Mouse (Mus musculus): ENCODE data around the gene Fam117a.
"Not testable (repeated sequence)": the region's sequence is repeated elsewhere in the genome, so short reads cannot be mapped to it uniquely, and the experiment has no call there.

The Fam117a gene

DNA sequence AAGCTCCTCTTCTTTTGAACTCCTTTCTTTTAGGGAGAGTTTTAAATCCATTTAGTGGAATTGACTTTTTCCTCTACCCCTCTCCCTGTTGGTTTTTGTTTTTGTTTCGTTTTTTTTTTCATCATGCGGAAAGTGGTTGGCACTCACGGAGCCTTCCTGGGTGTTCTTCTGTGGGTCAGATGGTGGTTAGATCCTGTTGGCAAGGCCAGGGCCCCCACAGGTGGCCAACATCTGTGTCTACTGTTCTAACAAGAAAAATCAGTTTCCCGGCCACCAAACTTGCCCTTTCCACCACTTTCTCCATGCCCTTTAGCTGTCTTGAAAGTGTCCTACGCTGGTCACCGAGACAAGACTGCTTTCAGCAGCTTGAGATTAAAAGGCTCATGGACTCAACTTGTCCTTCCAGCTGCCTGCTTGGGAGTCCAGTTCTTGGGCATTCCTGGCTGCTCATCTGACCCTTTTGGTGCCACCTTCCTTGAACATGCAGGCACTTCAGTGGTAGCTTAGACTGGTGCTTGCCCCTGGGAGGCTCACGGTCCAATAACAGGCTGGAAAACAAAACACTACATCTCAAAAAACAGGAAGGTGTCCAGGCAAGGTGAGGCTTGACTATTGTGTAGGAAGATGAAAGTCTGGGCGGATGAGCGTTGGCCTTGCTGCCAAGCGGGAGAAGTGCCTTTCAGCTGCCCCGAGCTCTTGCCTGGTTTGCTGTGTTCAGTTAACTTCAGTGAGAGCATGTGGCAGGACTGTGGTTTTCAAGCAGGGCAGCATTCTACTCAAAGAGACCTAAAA is 56.1 kb downstream of the Fam117a start:
- no peak for DNase-seq (ENCODE audit: low read depth, low spot score)

DNA sequence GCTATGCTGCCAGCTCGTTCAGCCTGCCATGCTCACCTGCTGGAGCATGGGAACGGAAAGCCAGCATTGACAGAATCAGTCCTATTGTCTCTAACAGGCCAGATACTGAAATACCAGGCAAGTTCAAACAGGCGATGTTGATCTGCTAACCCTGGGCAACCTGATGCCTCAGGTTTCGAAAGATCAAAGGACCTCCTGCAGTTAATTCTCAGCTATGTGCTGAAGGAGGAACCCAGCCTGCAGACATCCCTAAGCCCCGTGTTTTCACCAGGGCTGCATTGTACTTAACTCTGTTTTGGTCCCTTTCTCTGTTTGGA is 56.6 kb downstream of the Fam117a start:
- no peak for DNase-seq (ENCODE audit: low read depth, low spot score)

DNA sequence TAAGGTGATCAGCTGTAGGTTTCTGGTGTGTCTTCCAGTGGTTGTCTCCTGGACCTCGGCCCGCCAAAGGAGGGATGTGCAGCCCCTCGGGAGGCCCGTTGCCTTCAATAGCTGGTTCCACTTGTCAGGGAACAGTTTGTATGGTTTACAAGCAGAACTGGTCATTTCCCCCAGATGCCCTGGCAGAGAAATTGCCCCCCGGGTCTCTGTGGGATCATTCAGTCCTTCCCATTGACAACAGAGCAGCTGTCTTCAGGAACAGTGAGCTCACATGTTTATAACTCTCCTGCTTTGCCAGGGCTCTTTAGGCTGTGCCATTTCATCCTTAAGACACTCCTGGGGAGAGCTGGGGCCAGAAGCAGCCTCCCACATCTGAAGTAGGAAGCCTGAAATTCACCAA is 57.3 kb downstream of the Fam117a start:
- DNase-seq (ENCODE audit: low read depth, low spot score), result no peak

DNA sequence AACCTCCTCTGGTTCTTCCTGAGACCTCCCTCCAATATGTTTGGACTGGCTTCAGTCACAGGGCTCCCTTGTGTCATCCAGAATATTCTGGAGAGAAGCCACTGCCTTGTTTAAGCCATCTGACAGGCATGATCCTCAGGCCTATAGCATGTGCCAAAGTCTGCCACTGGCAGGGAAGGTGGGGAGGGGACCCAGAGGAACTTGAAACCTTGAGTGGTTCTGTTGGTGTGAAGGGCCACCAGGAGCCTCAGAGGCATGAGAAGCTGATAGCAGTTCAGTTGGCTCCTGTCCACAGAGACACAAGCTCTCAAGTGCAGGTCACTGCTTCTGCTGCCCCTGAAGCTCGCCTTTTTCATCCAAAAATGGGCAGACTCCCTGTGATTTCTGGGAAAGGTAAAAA is 59.7 kb downstream of the Fam117a start:
- no peak for DNase-seq (ENCODE audit: low read depth, low spot score)

DNA sequence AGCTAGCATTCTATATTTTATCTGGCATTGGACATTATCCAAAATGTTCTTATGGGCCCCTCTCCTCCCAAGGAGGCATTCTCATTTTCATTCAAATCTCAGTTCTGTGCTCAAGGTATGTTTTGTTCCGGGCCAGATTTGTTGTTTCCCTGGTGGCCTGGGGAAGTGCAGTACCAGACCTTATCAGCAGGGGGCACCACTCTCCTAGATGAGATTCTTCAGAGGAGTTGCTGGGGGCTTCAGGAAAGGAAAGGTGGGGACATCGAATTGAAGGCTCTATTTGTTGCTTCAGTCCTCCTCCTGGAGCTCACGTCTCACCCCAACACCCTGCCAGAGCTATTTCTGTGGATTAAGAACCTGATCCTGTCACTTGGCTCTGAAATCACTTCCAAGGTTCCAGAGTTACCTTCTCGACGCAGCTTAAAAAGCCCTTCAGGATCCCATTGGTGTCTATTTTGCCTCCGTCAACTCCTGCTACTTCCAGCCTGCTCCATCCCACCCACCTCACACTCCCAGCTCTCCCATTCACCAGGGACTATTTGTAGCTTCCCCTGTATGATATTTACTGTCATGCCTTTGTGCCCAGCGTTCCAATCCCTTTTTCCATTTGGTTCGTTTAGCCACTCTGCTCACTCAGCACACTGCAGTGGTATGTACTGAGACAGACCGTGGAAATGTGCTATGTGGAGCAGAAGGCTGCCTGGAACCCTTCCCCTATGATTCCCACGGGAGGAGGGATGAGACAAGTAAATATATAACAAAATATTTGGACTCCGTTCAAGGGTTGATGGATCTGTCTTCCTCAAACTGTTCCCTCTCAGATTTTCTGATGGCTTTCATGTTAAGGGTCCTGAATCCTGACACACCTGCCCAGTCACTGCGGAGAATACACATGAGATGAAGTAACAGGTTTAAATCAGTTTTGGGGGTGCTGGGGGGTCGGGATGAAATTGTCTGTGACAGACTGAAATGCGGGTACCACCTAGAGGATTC is 61.3 kb downstream of the Fam117a start:
- peak; percentile 51 for DNase-seq (ENCODE audit: low read depth, low spot score)

DNA sequence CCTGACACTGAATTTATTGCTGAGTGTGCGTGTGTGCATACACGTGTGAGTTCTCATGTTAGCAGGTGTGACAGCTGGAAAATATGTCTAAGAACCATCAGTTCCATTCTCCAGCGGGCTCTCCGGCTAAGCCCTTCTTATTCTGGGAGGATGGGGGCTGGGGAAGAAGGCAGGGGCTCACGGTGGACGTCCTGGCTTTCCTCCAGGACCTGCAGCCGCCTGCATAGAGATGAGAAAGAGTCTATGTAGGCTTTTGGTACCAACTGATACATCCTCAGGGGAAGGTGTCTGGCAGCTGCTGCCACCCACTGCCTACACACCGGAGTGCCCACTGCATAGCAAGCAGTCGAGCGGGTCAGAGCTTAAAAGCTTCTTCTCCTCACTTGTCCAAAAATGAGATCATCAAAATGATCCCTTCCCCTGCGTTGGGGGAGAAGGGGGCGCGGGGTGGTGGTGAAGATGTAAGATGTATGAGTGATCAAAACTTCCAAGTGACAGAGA is 62.8 kb downstream of the Fam117a start:
- no peak for DNase-seq (ENCODE audit: low read depth, low spot score)

DNA sequence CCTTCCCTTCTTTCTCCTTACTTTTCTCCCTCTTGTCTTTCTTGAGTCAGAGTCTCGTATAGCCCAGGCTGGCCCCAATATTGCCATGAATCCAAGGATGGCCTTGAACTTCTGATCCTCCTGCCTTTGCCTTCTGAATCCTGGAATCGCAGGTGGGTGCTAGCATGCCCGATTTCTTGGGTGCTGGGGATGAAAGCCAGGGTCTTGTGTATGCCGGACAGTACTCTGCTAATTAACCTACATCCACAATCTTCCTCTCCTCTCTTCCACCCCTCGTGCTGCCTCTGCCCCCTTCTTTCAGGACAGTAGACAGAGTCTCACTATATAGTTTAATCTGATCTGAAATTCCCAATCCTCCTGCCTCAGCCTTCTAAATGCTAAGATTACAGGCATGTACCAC is 64.8 kb downstream of the Fam117a start:
- DNase-seq (ENCODE audit: low read depth, low spot score), result no peak

DNA sequence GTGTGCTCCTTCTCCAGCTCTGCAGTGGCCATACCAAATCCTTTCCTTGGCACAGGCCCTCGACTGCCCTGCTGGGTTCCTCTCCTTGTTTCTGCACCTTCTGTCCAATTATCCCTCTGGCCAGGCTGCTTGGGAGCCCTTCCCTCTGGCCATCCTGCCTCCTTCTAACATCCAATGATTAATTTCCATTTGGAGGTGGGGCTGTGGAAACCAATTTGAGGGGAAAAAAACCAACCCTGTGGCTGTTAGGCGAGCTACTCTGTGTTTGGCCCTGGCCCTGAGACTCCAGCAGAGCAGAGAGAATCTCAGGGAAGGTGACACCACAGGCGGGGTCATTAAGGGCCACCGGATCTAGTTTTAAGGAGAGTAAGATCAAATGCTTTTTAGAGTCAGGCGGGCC is 65.4 kb downstream of the Fam117a start:
- DNase-seq (ENCODE audit: low read depth, low spot score), result no peak

DNA sequence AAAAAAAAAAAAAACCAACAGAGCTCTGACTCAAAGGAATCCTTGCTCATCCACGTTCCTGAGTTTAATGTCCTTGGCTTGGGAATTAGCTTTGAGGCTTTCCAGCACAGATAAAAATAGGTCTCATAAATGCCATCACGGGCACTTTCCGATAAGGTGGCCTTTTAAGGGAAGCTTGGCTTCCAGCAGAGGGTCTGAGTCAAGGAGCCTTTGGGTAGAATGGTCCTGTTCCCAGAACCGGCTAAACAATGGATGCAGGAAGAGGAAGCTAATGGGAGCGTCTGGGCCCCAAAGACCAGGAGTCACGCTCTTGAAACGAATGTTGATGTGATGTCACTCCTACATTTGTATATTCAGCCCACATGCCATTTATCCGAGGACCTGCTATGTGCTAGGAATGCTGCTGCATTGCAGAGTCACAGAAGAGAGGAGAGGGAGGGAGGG is 65.9 kb downstream of the Fam117a start:
- no peak for DNase-seq (ENCODE audit: low read depth, low spot score)

DNA sequence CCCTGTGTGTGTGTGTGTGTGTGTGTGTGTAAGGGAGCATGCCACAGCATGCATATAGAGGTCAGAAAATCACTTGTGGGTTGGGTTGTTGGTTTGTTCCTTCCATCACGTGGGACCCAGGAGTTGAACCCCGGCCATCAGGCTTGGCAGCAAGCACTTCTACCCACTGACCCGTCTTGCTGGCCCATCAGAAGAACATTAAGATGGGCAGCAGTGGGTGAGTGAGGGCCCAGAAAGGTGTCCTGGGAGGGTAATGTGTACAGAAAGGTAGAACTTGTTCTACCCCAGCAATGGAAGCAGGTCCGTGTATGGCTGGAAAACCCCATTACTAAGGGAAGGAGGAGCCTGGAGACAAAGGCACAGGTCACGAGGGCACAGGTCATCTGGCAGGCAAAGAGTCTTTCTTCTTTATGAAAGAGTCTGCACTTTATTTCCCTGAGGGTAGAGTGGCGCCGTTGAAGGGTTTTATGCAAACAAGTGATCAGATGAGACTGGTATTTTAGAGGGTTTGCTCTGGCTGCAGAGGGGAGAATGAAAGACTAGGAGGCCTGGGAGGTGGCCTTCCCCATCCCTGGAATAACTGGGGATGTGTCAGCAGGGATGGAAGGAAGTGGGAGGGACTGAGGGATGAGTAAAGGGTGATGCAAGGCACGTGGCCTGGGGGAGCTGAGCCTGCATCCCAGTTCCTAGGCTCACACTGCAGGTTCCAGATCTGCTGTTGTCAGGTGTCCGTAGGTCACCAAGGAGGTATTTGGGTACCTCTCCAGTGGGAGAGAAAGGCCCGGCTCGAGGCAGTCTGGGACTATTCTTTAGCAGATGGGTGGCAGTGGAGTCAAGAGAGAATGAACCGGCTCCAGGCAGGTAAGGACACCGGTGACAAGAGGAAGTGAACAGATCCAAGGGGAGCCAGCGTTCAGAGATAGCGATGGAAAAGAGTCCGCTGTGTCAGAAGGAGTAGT is 66.8 kb downstream of the Fam117a start:
- no peak for DNase-seq (ENCODE audit: low read depth, low spot score)

DNA sequence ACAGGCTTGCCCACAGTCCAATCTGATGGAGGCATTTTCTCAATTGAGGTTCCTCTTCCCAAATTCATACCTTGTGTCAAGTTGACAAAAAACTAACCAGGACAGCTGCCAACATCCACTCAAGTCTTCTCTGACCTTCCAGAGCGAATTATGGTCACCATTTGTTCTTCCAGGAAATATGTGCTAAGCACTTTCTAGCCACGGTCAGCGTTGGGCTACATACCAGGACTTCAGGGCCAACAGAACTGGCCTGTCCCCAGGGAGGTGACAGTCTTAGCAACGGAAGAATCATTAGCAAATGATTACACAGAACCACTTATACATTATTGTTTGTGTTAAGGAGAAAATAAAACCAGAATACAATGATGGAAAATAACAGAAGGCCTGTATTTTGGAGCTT is 69.0 kb downstream of the Fam117a start:
- DNase-seq (ENCODE audit: low read depth, low spot score), result no peak

DNA sequence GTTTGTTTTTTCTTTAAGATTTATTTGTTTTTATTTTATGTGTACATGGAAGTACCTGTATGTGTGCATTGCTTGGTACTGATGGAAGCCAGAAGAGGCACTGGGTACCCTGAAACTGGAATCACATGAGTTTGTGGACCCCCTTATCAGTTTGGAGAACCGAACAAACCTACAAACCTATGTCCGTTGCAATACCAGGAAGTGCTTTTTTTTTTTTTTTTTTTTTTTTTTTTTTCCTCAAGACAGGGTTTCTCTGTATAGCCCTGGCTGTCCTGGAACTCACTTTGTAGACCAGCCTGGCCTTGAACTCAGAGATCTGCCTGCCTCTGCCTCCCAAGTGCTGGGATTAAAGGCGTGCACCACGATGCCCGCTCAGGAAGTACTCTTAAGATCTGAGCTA is 69.6 kb downstream of the Fam117a start:
- DNase-seq (ENCODE audit: low read depth, low spot score), result not testable (repeated sequence)

DNA sequence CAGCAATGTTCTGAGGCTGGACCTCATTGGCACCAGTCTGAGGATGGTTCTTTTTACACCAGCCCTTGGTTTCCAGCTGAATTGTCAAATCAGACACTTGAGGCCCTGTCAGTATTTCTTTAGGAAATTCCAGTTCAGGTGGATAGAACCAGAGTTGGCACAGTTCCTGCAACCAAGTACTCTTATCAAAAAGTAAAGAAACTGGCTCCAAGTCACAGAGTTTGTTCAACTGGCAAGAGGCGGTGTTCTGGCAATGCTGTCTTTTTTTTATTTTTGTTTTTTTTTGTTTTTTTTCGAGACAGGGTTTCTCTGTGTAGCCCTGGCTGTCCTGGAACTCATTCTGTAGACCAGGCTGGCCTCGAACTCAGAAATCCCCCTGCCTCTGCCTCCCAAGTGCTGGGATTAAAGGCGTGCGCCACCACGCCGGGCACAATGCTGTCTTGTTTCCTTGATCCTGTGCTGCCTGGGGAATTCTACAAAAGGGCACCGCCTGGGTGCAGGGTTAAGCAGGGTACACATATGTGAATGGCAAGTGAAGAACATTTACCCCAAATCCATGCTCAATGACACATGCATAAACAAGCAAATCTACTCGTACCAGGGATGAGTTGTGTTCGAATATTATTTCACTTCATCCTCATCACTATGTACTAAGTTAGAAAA is 72.8 kb downstream of the Fam117a start:
- no peak for DNase-seq (ENCODE audit: low read depth, low spot score)

DNA sequence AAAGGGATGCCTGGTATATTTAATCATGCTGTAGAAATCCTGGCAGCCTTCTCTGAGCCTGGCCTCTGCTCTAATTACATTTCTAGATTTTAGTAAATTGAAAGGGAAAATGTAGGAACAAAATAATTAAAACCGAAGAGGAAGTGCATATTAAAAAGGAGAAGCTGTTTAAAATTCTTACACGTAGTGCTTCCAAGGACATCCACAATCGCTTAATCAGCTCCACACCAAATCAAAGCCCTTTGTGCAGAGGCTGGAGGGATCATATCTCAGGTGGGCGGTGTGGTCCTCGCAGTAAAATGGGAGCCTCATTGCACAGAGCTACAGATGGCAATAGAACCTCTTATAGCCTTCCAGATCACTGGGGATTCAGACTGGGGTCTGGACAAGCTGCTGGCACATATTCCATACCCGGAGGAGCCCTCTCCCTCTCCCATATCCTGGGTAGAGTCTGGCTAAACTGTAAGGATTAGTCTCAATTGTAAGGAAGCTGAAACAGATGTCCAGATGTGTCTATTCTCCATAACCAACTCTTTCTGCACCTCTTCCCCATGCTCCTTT is 74.7 kb downstream of the Fam117a start:
- no peak for DNase-seq (ENCODE audit: low read depth, low spot score)

DNA sequence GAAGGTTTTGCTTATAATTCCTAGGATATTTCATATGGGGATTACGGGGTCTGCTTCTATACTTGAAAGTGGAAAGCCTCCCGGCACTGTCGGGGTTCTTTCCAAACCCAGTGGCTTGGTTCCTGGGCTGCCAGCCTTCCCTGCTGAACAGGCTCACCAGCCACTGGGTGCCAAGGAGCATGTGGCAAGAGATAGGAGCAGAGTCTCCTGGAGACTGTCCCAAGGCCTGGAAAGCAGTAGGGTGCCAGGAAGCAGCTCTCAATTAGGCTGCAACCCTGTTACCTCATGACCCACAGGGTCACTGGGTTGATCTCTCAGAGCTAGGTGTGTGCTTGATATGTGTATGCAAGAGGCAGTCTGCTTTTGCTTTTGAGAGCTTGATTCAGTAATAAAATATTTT is 75.8 kb downstream of the Fam117a start:
- no peak for DNase-seq (ENCODE audit: low read depth, low spot score)

DNA sequence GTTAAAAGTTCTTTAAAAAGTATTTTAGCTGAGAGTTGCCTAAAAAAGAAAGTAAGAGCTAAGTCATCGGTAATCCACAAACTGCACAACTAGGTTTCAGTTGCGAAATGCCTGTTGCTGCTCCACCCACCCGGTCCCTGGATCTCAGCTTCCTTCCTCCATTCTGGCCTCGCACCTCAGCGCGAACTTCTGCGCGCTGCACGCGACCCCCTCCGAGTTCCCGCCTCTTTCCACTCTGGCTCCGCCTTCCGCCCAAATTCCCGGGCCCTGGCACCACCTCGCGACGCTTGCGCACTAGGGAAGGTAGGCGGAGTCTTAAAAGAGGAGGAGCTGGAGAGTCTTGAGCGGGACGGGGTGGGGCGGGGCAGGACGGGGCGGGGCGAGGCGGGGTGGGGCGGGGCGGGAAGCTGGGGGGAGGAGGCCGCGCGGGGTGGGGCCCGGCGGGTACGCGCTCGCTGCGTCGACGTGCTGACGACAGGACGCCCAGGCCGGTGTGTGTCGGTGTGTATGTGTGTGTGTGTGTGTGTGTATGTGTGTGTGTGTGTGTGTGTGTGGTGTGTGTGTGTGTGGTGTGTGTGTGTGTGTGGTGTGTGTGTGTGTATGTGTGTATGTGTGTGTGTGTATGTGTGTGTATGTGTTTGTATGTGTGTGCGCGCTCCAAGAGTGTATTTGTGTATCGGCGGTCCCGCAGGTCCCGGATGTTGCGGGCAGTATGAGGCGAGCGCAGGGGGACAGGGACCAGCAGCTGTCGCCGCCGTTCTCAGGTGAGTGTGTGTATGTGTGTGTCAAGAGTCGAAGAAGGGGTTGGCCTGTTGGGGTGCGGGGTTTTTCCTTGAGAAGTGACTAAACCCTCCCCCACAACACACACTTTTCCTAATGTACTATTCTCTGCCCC is 77.1 kb downstream of the Fam117a start, which contains the start of gene Spop:
Spop (plus strand) TSS at position 440 of the 895 bp plus-strand sequence.
- peak; percentile 92 for DNase-seq (ENCODE audit: low read depth, low spot score)

DNA sequence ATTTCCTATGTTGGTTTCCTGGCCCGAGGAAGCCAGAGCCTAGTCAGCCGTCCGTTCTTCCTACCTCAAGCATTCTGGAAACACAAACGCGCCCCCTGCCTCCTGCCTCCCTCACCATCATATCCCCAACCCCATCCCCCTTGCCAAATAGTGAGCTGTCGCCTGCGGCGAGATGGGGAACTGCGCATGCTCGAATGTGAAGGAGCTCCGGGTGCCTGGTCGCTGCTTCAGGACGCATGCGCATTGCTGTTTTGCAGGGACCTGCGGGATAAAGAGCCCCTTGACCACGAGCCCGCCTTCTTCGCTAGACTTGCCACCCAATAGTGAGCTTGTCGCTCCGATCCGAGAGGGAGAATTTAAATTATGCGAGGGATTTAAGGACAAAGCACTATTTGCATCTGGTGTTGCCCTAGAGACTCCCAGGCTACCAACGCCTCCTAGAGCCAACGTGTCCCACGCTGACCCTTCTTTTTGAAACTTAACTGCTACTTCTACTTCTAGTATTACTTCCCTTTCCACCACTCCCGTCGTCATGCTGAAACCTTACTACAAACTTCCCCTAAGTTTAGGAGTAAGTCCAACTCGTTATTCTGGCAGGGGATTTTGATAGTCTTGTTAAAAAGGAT is 77.8 kb downstream of the Fam117a start:
- peak; percentile 99 for DNase-seq (ENCODE audit: low read depth, low spot score)

DNA sequence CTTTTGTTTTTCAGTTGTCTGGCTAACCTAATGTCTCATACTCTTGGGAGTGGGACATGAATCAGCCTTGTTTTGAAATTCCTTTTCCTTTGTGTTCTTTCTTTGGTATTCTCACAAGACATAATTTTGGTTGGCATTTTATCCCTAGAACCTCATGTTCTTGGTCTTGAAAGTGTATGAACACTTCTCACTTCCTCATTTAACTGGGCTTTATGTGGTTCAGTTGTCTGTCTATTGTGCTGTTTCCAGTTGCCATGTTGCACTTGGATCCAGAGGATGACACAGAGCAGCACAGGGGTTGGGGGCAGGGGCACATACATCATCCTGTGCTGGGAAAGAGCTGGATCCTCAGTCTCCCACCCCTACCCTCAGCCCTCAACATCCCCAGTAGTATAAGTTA is 79.1 kb downstream of the Fam117a start:
- DNase-seq (ENCODE audit: low read depth, low spot score), result no peak

DNA sequence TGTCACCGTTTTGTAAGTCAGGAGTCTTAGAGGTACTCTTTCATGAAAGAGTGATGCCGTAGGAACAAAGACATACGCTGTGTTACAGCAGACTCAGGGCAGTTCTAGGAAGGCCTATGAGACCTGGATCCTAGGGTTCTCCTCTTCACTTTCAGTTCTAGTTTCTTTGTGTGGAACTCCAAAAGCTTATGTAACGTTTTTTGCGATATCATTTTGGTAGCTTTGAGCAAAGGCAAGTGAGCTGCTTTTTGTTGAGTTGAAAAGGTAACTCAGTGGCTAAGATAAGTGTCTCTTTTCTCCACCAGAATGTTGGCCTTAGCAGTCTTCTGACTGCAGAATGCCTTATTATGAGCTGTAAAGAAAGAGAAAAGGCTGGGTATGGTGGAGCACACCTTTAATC is 80.5 kb downstream of the Fam117a start:
- no peak for DNase-seq (ENCODE audit: low read depth, low spot score)

Measured in embryo, embryonic 11.5 days (tissue).